Mouse (Mus musculus) forebrain, embryonic 15.5 days (tissue): ENCODE data around the gene Slco4a1. TPM values are rescaled to one million over a fixed set of nuclear protein-coding genes. Genes with fewer than 3 reads are reported as not detected.

Source experiments
- ATAC-seq: fragments of 200-750 bp; cut with Nextera tagmentation; replicated peaks from 2 replicates; pipeline ENCODE4 v1.8.0; 2017; ENCODE audit warnings: mild to moderate bottlenecking, moderate TSS enrichment, moderate library complexity
- H3K27ac ChIP-seq: fragments of 300-500 bp; sonication (generic); replicated peaks from 2 replicates; pipeline ENCODE4 v1.5.1; 2015; ENCODE audit warnings: mild to moderate bottlenecking, inconsistent platforms
- H3K27me3 ChIP-seq: fragments of 300-500 bp; sonication (generic); 2 replicates; pipeline ENCODE4 v1.6.1; 2015; ENCODE audit warnings: inconsistent platforms
- H3K36me3 ChIP-seq: fragments of 300-500 bp; sonication (generic); 2 replicates; pipeline ENCODE4 v1.6.1; 2015; ENCODE audit warnings: mild to moderate bottlenecking, inconsistent platforms
- H3K4me1 ChIP-seq: fragments of 300-500 bp; sonication (generic); 2 replicates; pipeline ENCODE4 v1.6.1; 2015; ENCODE audit warnings: inconsistent platforms
- H3K4me2 ChIP-seq: fragments of 300-500 bp; sonication (generic); replicated peaks from 2 replicates; pipeline ENCODE4 v1.6.1; 2015; ENCODE audit warnings: mild to moderate bottlenecking, inconsistent platforms
- H3K4me3 ChIP-seq: fragments of 300-500 bp; sonication (generic); 2 replicates; pipeline ENCODE4 v1.5.1; 2015; ENCODE audit warnings: mild to moderate bottlenecking, inconsistent platforms
- H3K9ac ChIP-seq: fragments of 300-500 bp; sonication (generic); replicated peaks from 2 replicates; pipeline ENCODE4 v1.6.1; 2015; ENCODE audit warnings: mild to moderate bottlenecking, inconsistent platforms
- H3K9me3 ChIP-seq: fragments of 300-500 bp; sonication (generic); 2 replicates; pipeline ENCODE4 v1.6.1; 2016; ENCODE audit warnings: inconsistent platforms
- WGBS: fragments of 180-500 bp; shearing (Covaris S2); methylation state at CpG from one replicate; pipeline ENCODE4 v1.1.7; 2015; ENCODE audit warnings: mixed read lengths; 5-methylcytosine and 5-hydroxymethylcytosine counted together
- polyA plus RNA-seq: library from polyadenylated mRNA; unstranded; fragments of >200 nt; fragmentation: Nextera tagmentation; extraction: Ambion mirVana; gene quantifications from 2 replicates; pipeline ENCODE4 v1.2.1, GENCODE M21; 2015

The Slco4a1 gene
- polyA plus RNA-seq, 1 experiment from 2014 or later, result 1.4 TPM

DNA sequence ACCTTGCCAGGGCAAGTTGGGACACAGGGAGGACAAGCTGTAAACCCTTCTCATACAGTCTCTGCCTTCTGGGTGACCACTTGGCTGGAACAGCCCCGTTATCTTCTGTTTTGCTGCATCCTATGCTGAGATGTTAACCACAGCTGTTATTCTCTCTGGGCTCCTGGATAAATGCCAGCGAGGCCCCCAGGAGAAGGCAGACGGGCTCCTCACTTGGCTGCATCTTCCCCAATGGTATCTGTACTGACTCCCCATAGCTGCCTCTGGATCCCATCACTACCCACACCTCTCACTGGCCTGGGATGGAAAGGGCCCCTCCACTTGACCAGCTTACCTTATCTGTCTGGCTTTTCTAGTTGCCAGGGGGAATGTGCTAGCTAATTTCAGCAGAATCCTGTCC is 57.0 kb downstream of the Slco4a1 start:
- no peaks in the 10 kb centered on the region for H3K27me3 ChIP-seq
- no peak for ATAC-seq
- 54% methylated on average over 3 of the region's 3 CpGs for WGBS

DNA sequence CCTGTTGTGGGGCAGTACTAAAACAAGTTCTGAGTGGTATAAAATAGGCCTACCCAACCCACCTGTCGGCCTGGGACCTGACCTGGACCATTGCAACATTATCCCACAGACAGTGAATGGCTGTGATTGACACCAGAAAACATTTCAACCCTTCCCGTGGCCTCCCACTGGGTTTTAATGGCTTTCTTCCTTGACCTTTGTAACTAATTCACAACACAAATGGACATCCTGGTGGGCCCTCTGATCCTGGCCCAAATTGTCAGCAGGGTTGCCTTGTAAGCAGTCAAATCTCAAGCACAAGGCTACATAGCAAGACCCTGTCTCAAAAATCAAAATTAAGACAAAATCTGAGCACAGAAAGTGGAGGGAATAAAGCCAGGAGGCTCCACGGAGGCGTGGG is 57.8 kb downstream of the Slco4a1 start:
- H3K36me3 ChIP-seq, result no peaks in the 10 kb centered on the region
- no peaks in the 10 kb centered on the region for H3K27me3 ChIP-seq
- H3K9ac ChIP-seq, result no peak overlapping the region
- no peak overlapping the region for H3K27ac ChIP-seq
- peaks cover 12% of the 10 kb centered on the region for H3K4me1 ChIP-seq
- H3K4me2 ChIP-seq, result no peak overlapping the region
- ATAC-seq, result no peak
- 27% methylated on average over 4 of the region's 4 CpGs for WGBS
- H3K4me3 ChIP-seq, result no peak overlapping the region
- no peaks in the 10 kb centered on the region for H3K9me3 ChIP-seq

More for the DNA sequence above, 57.0 kb downstream of the Slco4a1 start:
- peaks cover 13% of the 10 kb centered on the region for H3K4me1 ChIP-seq
- no peak overlapping the region for H3K4me3 ChIP-seq
- H3K27ac ChIP-seq, result no peak overlapping the region
- no peak overlapping the region for H3K4me2 ChIP-seq
- no peaks in the 10 kb centered on the region for H3K36me3 ChIP-seq
- H3K9ac ChIP-seq, result no peak overlapping the region
- H3K9me3 ChIP-seq, result no peaks in the 10 kb centered on the region

DNA sequence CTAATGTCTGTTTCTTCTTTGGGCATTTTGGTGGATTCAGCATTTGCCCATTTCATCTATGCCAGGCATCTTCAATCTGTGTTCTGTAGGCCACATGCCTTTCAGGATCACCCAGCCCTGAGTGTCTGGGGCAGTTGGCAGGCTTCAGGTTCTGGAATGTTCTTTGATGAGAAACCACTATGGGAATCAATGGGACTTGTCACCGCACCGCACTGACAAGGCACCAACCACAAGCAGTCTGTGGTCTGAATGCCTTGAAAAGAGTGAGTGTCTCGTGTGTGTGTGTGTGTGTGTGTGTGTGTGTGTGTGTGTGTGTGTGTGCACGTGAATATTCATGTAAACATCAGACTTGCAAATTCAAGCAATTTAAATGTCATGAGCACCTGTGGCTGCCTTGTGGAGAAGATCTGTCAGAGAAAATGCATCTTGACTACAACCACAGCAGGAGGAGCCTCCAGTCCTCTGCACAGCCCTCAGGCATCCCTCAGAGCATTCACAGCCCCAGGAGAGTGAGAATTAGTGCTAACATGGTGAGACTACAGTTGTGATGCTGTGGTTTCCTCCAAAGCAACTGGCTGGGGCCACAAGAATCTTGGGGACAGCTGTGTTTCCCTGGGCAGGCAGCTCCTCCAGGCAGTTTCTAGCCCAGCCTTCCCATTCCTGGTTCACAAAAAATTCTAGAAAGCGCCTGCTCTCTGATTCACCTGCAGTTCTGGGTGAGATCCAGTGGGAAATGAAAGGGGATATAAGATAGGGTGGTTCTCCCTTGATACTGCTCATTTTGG is 65.6 kb downstream of the Slco4a1 start:
- peak; percentile 61; the same call in 1 of the 2 replicates for ATAC-seq
- H3K27ac ChIP-seq, result no peak overlapping the region; the same call in 1 of the 2 replicates
- H3K27me3 ChIP-seq, result no peaks in the 10 kb centered on the region
- H3K9me3 ChIP-seq, result no peaks in the 10 kb centered on the region
- WGBS, result 43% methylated on average over 5 of the region's 5 CpGs
- peaks cover 5% of the 10 kb centered on the region; the same call in 1 of the 2 replicates for H3K4me1 ChIP-seq
- no peak overlapping the region for H3K9ac ChIP-seq
- H3K36me3 ChIP-seq, result no peaks in the 10 kb centered on the region
- no peak overlapping the region for H3K4me2 ChIP-seq
- no peak overlapping the region for H3K4me3 ChIP-seq

DNA sequence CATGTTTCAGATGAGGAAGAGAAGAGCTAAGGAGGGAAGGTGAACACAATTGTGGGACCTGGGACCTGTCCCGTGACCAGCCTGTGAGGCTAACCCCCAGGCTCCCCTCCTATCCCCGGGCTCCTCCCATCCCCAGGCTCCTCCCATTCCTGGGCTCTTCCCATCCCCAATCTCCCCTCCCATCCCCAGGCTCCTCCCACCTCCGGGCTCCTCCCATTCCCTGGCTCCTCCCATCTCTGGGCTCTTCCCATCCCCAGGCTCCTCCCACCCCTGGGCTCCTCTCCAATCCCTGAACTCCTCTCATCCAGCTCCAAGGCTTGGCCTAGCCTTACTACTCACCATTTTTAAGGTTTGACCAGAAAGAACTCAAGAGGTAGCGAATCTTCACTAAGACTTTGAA is 66.8 kb downstream of the Slco4a1 start:
- H3K4me3 ChIP-seq, result no peak overlapping the region
- H3K27ac ChIP-seq, result no peak overlapping the region
- no peak for ATAC-seq
- H3K27me3 ChIP-seq, result no peaks in the 10 kb centered on the region
- WGBS, result 71% methylated on average over 4 of the region's 4 CpGs
- no peaks in the 10 kb centered on the region for H3K9me3 ChIP-seq
- no peak overlapping the region for H3K4me2 ChIP-seq
- H3K9ac ChIP-seq, result no peak overlapping the region
- no peaks in the 10 kb centered on the region for H3K36me3 ChIP-seq
- H3K4me1 ChIP-seq, result peaks cover 8% of the 10 kb centered on the region

Other genes starting within 250 kb of the Slco4a1 start
- 3.0 and 3.1 TPM in 2 replicates for gene Lama5, start 230.4 kb upstream of the Slco4a1 start, polyA plus RNA-seq
- 407 and 432 TPM in 2 replicates for gene Rps21, start 198.9 kb upstream of the Slco4a1 start, polyA plus RNA-seq
- gene Cables2, start 182.7 kb upstream of the Slco4a1 start, polyA plus RNA-seq, result 18.4 and 21.6 TPM in 2 replicates
- not detected in 2 replicates for gene Rbbp8nl, start 166.4 kb upstream of the Slco4a1 start, polyA plus RNA-seq
- gene Gata5, start 121.5 kb upstream of the Slco4a1 start, polyA plus RNA-seq, result not detected in 2 replicates
- gene Ntsr1, start 43.7 kb downstream of the Slco4a1 start, polyA plus RNA-seq, result 6.6 and 8.0 TPM in 2 replicates
- gene Mrgbp, start 125.1 kb downstream of the Slco4a1 start, polyA plus RNA-seq, result 51.8 and 52.5 TPM in 2 replicates
- 83.7 and 89.1 TPM in 2 replicates for gene Ogfr, start 133.0 kb downstream of the Slco4a1 start, polyA plus RNA-seq
- gene Col9a3, start 141.5 kb downstream of the Slco4a1 start, polyA plus RNA-seq, result 37.2 and 44.3 TPM in 2 replicates
- 0.29 and 0.50 TPM in 2 replicates for gene Tcfl5, start 186.5 kb downstream of the Slco4a1 start, polyA plus RNA-seq